Mouse (Mus musculus): ENCODE data around the gene Mas1. TPM values are rescaled to one million over a fixed set of nuclear protein-coding genes. Genes with fewer than 3 reads are reported as not detected.

The Mas1 gene
- total RNA-seq, 2 experiments from 2014 or later, result 0.22 to 0.54 TPM

DNA sequence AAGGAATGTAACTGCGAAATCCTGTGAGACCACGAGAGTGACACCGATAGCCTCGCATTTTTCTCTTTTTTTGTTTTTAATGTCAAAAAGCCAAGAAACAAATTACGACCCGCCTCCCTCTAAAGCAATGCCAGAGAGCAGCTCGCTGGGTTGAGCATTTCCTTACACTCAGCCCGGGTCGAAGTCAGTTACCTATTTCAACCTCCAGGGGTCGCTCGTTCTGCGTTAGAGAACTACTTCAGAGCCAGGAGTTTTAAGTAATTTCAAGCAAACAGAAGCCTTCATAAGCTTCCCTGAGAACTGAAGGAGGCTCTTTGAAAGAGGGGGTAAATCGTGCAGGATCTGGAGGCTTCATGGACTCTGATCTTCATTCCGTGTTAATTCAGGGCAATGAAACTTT, 12.2 kb upstream of the Mas1 start:
- intact Hi-C loops (cut with DNase I), result loop anchor here (1.0 to 5.0 kb wide), 2 partner anchors 57 to 116 kb away; no protein-coding TSS in a partner anchor
- DNase-seq, result peak; percentile 70 to 73

- intact Hi-C loops (cut with DNase I), result no loop called here
- no peak for DNase-seq
Measured at GRCm38 (mm10) chr17:12875734-12876133, 7.8 kb upstream of the Mas1 start, which contains the start of gene Mrgprh. TSS of gene Mrgprh (plus strand) at chr17:12876034.

DNA sequence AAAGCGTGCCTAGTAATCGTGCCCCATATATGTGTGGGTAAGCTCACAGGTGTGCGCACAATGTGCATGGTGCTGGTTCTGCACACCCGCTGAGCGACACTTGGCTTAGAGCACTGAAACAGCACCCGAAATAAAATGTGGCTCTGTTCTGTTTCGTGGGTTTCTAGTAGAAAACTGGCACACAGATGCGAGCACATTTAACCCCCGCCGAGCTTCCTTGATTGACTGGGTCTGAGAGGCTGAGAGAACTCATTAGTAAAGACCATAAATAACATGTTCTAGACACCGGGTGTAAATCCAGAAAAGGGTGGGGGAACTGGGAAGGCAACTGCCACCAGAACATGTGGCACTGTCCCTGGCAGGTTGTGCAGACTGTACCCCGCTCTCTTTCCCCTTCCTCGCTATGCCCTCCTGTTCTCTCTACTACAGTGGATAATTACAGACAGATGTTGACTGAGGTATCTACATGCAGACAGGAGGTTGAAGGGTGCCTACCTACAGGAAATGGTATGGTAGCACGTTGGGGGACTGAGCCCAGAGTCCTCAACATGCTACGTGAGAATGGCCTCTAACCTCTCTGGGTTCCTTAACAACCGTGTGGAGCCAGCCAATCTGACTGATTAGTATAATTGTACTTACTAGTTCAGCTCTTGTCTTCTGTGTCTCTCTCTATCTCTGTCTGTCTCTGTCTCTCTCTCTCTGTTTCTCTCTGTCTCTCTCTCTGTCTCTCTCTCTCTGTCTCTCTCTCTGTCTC, 4.5 kb upstream of the Mas1 start:
- no peak for DNase-seq
- intact Hi-C loops (cut with DNase I), result no loop called here

DNA sequence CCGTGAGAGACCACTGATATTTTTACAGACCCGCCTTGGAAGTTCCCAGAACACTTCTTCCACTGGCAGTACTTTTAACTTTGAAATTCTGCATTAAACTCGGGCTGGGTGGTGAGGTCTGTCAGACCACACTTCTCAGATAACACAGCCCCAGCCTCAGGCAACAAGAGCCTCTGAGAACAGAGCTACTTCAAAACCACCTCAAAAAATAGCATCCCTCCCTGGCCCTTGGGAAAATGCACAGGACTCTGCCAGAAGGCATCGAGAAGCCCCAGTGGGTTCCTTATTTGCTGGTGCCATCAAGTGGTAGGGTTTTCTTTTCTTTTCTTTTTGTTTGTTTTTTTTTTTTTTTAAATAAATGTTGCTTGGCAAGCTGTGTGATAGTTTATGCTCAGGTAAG, 697 bp upstream of the Mas1 start:
- intact Hi-C loops (cut with DNase I), result no loop called here
- DNase-seq, result no peak

GRCm38 (mm10) chr17:12866853-12867252, 1.1 kb downstream of the Mas1 start:
- intact Hi-C loops (cut with DNase I), result no loop called here
- DNase-seq, result peak in 1 of 2 experiments; percentile 37

DNA sequence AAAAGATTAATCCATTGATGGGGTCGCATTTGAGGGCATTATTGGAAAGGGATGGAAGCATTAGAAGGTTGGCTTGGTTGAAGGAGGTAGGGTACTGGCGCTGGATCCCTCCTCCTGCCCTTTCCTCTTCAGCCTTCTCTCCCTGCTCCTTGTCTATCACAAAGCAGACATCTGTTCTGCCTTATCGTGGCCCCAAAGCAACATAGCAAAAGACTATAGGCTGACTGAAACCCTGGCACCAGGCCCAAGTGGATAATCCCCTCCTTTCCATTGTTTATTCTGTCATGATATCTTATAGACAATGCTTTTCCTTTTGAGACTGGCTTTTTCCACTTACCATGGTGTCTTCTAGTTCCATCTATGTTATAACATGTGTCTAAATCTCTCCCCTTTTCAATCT, 2.5 kb downstream of the Mas1 start:
- intact Hi-C loops (cut with DNase I), result no loop called here
- DNase-seq, result no peak

- intact Hi-C loops (cut with DNase I), result no loop called here
- no peak for DNase-seq
Measured at GRCm38 (mm10) chr17:12864111-12864510, 3.8 kb downstream of the Mas1 start.

- intact Hi-C loops (cut with DNase I), result no loop called here
- no peak for DNase-seq
Measured at GRCm38 (mm10) chr17:12859006-12859520, 8.9 kb downstream of the Mas1 start.

DNA sequence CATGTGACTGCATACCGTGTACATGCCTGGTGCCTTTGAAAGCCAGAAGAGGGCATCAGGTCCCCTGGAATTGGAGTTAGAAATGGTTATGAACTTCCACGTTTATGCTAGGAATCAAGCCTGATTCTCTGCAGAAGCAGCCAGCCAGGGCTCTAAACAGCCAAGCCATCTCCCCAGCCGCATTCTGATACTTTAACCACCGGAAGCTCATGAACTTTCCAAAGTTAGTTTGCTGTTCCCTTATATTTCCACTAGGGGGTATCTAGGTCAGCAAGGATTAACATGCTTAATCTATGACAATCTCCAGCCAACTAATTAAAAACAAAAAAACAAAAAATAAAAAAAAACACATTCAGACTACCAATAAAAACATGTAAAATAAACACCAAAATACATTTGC, 9.9 kb downstream of the Mas1 start:
- DNase-seq, result no peak
- intact Hi-C loops (cut with DNase I), result no loop called here

DNA sequence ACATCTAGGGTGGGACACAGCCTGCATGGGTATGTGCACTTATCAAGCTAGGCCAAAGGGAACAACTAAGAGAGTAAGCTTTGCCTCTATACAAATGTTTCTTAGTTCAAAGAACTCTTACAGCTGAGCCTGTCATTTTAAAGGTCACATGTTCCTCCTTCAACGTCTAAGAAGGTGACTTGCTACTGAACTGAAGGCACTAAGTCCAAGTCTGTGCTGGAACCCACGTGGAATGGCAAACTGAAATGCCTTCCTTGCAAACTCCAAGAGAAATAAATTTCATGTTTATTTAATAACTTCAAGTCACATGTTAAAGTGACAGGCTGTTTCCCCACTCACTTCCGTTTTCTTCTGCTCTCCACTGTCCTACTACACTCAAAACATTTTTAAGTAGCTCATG, 10.5 kb downstream of the Mas1 start:
- intact Hi-C loops (cut with DNase I), result no loop called here
- DNase-seq, result no peak

- DNase-seq, result no peak
- intact Hi-C loops (cut with DNase I), result no loop called here
Measured at GRCm38 (mm10) chr17:12854386-12854785, 13.6 kb downstream of the Mas1 start.

DNA sequence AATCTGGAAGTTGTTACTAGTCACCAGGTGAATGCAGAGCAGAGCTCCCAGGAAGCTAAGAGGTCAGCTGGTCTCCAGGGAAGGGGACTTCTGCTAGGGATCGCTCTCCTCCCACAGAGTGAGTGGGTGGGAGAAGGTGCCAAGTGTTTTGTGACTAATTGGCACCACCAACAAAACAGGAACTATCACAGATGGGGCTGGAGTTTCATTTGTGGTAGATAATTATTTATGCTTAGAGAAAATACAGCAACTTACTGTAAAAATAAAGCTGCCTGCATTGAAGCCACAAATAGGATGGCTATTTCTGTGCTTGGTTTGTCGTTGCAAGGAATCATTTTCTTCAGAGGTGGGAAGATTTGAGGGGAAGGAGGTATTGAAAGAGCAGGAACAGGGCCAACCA, 14.1 kb downstream of the Mas1 start:
- intact Hi-C loops (cut with DNase I), result no loop called here
- no peak for DNase-seq

DNA sequence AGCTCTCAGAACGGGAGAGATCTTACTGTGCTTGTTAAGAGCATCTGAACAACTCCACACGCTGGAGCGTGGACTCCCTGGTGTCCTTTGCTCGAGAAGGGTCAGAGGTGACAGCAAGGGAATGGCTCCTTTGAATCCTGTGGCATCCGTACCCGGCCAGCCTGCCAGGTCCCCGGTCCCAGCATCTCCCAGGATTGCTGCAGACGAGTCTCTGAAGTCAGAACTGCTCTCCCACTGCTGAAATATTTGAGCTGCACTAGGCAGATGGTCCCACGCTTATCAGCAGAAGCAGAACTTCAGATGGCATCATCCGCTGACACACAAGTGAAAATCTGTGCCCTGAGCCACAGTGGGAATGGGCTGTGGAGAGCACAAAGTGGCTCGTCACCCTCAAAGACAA, 16.3 kb downstream of the Mas1 start:
- intact Hi-C loops (cut with DNase I), result no loop called here

GRCm38 (mm10) chr17:12849778-12850382, 18.1 kb downstream of the Mas1 start:
- intact Hi-C loops (cut with DNase I), result no loop called here
- DNase-seq, result no peak

More for the DNA sequence above, 16.3 kb downstream of the Mas1 start:
- no peak for DNase-seq

DNA sequence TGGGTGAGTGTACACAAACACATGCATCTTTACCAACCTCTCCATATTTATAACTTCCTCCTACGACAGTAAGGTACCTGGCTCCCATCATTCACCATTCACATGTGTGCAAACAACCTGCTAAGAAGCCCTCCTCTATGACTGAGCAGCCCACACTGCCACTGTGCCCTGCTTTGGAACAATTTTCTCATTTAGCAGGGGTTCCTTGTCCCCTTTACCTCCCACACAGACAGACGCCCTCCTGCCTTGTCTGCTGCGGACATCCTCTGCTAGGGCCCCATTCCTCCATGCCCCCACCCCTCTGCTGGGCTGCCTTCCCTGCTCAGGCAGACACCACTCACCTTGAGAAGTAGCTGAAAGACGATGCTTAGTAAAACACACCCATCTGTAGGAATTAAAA, 20.2 kb downstream of the Mas1 start:
- DNase-seq, result no peak
- intact Hi-C loops (cut with DNase I), result no loop called here

DNA sequence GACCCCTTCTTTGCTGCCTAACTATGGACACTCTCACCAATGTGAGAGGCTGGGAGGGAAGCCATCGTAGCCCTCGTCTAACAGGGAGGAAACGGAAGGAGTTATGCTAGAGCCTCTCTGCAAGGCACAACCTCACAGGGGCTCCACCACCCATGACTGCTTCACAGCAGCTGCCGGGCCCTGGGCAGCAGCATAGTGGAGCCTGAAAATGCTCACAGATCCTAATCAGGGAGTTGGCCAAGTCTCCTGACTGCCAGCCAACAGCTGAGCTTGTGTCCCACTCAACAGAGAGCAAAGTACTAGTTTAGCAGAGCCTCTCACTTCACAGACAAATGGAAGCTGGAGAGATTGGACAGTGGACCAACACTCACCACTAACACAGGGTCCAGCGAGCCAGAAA, 21.5 kb downstream of the Mas1 start:
- intact Hi-C loops (cut with DNase I), result no loop called here

DNA sequence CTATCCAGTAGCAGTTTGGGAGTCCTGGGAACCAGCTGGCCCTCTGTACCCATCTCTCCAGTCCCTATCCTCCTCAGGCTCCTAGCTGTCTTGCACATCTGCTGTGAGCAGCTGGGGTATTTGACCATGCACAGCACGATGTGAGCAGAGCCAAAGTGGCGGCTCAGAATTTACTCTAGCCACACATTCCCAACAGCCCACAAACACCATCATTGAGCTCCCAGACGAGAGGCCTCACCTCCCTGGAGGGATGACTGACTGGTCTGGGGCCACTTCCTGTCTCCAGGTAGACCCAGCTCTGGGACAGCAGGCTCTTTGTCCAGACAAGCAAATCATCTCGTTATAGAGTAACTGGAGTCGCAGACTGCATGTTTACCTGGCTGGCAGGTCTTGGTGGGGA, 22.1 kb downstream of the Mas1 start:
- intact Hi-C loops (cut with DNase I), result no loop called here
- DNase-seq, result no peak

More for the DNA sequence above, 21.5 kb downstream of the Mas1 start:
- DNase-seq, result peak in 1 of 2 experiments; percentile 21

DNA sequence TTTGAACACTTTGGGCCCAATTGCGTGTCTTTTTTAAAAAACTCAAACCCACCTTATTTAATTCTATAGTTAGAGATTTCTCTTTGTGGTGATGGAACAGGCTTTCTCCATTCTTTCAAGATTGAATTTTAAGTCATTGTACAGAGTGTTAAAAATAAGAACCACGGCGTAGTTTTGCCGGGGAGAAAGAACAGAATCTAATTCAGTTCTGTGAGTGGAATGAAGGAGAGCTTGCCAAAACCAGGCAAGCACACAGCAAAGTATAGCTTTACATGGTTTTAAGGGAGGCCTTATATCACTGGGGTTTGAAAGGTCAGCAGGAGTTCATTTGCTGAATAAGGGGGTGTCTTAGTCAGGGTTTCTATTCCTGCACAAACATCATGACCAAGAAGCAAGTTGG, 23.4 kb downstream of the Mas1 start:
- intact Hi-C loops (cut with DNase I), result no loop called here
- no peak for DNase-seq

DNA sequence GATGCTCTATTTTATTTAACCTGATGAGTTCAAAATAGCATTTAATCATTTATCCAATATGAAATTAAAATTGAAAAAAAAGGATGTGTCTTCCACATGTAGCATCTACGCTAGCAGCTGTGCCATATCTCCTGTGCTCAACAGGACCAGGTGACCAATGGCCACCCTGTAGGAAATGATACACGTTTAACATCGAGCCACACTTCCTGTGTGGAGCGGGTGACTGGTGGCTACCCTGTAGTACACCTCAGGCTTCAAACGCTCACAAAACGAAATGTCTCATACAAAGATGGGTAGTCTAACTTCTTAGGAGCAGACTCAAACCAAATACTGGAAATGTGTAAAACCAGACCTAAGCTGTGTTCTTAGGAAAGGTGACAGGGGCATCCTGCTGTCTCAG, 24.1 kb downstream of the Mas1 start:
- no peak for DNase-seq

DNA sequence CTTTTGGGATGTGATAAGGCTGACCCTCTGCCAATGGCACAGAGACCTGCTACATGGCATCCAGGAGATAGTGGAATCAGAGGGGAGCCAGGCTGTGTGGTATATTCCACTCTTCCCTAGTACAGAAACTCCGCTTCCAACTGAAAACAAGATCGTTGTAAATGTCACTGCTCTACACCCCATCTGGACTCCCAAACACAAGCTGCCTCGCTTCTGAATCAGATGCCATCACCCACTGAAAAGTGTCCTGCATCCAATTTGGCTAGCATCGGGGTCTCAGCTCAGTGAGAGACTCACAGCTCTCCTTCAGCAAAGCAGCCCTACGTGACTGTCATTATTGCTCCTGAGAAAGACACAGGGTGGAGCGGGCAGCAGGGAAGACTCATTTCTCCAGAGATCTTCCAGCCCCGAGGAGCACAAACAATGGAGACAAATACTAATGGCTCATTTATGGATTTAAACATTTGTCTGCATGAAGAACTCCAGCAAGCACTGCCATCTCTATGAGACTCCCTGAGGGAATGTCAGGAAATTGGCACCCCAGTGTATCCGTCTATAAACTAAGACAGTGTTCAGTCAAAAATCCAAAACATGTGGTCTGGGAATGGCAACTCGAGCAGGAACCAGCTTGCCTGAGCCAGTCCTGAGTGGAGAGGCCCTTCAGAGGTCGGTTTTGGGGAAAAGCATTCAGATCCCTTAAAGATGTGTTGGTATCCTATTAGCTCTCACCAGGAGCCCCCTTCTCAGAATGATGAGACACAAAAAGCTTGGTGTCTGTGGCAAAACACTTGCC, 28.3 kb downstream of the Mas1 start:
- intact Hi-C loops (cut with DNase I), result no loop called here
- DNase-seq, result no peak

More for the DNA sequence above, 24.1 kb downstream of the Mas1 start:
- intact Hi-C loops (cut with DNase I), result no loop called here

GRCm38 (mm10) chr17:12835738-12836137, 32.2 kb downstream of the Mas1 start:
- no peak for DNase-seq
- intact Hi-C loops (cut with DNase I), result no loop called here
